Mouse (Mus musculus): ENCODE results near the gene Grm5. TPM values are rescaled to one million over a fixed set of nuclear protein-coding genes. Genes with fewer than 3 reads are reported as not detected.
A peak's percentile ranks its signal among the peaks of the same experiment; 100 is the strongest.

The Grm5 gene
- polyA plus RNA-seq, 1 experiment from 2014 or later: not detected

- TF ChIP-seq CTCF (IDR thresholded peaks at IDR 0.05) (peak; percentile 24), EP300 (IDR thresholded peaks at IDR 0.05) (no peak)
- H3K27me3 ChIP-seq (replicated peaks; ENCODE audit: insufficient read depth, low read length): no peaks in the 10 kb centered on the region
- ATAC-seq (peak; percentile 81), DNase-seq (ENCODE audit: low spot score) (peak; percentile 82)
- no peaks in the 10 kb centered on the region for H3K36me3 ChIP-seq (ENCODE audit: insufficient read depth, low read length)
- H3K4me2 ChIP-seq (replicated peaks; ENCODE audit: low read depth, low read length): no peak overlapping the region
- no peak overlapping the region for H3K27ac ChIP-seq (ENCODE audit: low read length)
- 31% methylated on average over 3 of the region's 3 CpGs for WGBS
- no peaks in the 10 kb centered on the region for H3K4me1 ChIP-seq (ENCODE audit: insufficient read depth, low read depth, low read length)
- H3K9me3 ChIP-seq (ENCODE audit: low read length): no peaks in the 10 kb centered on the region
- no peak overlapping the region for H3K9ac ChIP-seq (replicated peaks; ENCODE audit: low read depth)
- no peak overlapping the region for H3K4me3 ChIP-seq (ENCODE audit: low read depth, low read length)
Measured at GRCm38 (mm10) chr7:88027411-88028132, 443.6 kb downstream of the Grm5 start.

GRCm38 (mm10) chr7:88047366-88047765, 463.4 kb downstream of the Grm5 start:
- DNase-seq (ENCODE audit: low spot score): no peak
- no peak overlapping the region for H3K9ac ChIP-seq (replicated peaks; ENCODE audit: low read depth)

GRCm38 (mm10) chr7:88054224-88054938, 470.4 kb downstream of the Grm5 start:
- TF ChIP-seq EP300 (IDR thresholded peaks at IDR 0.05) (no peak), CTCF (IDR thresholded peaks at IDR 0.05) (no peak)
- Histone ChIP-seq H3K27me3 (replicated peaks; ENCODE audit: insufficient read depth, low read length) (no peaks in the 10 kb centered on the region), H3K27ac (ENCODE audit: low read length) (no peak overlapping the region), H3K4me1 (ENCODE audit: insufficient read depth, low read depth, low read length) (no peaks in the 10 kb centered on the region), H3K9ac (replicated peaks; ENCODE audit: low read depth) (no peak overlapping the region), H3K9me3 (ENCODE audit: low read length) (no peaks in the 10 kb centered on the region), H3K4me3 (ENCODE audit: low read depth, low read length) (no peak overlapping the region), H3K4me2 (replicated peaks; ENCODE audit: low read depth, low read length) (no peak overlapping the region), H3K36me3 (ENCODE audit: insufficient read depth, low read length) (no peaks in the 10 kb centered on the region)
- 53% methylated on average over 1 of the region's 1 CpGs for WGBS
- peak; percentile 39 for DNase-seq (ENCODE audit: low spot score)
- ATAC-seq: no peak

More at GRCm38 (mm10) chr7:88047366-88047765, 463.4 kb downstream of the Grm5 start:
- Histone ChIP-seq H3K27me3 (replicated peaks; ENCODE audit: insufficient read depth, low read length) (no peaks in the 10 kb centered on the region), H3K4me2 (replicated peaks; ENCODE audit: low read depth, low read length) (no peak overlapping the region), H3K36me3 (ENCODE audit: insufficient read depth, low read length) (no peaks in the 10 kb centered on the region), H3K9me3 (ENCODE audit: low read length) (no peaks in the 10 kb centered on the region), H3K4me1 (ENCODE audit: insufficient read depth, low read depth, low read length) (no peaks in the 10 kb centered on the region), H3K4me3 (ENCODE audit: low read depth, low read length) (no peak overlapping the region), H3K27ac (ENCODE audit: low read length) (no peak overlapping the region)
- ATAC-seq: no peak
- TF ChIP-seq EP300 (IDR thresholded peaks at IDR 0.05): no peak
- TF ChIP-seq CTCF (IDR thresholded peaks at IDR 0.05): no peak

- H3K9ac ChIP-seq (replicated peaks; ENCODE audit: low read depth): no peak overlapping the region
- no peak for DNase-seq (ENCODE audit: low spot score)
- H3K36me3 ChIP-seq (ENCODE audit: insufficient read depth, low read length): no peaks in the 10 kb centered on the region
- H3K27me3 ChIP-seq (replicated peaks; ENCODE audit: insufficient read depth, low read length): no peaks in the 10 kb centered on the region
- 30% methylated on average over 2 of the region's 2 CpGs for WGBS
- H3K4me1 ChIP-seq (ENCODE audit: insufficient read depth, low read depth, low read length): no peaks in the 10 kb centered on the region
- H3K9me3 ChIP-seq (ENCODE audit: low read length): no peaks in the 10 kb centered on the region
- no peak for TF ChIP-seq EP300 (IDR thresholded peaks at IDR 0.05)
- TF ChIP-seq CTCF (IDR thresholded peaks at IDR 0.05): no peak
- ATAC-seq: no peak
- H3K27ac ChIP-seq (ENCODE audit: low read length): no peak overlapping the region
- no peak overlapping the region for H3K4me2 ChIP-seq (replicated peaks; ENCODE audit: low read depth, low read length)
- no peak overlapping the region for H3K4me3 ChIP-seq (ENCODE audit: low read depth, low read length)
Measured at GRCm38 (mm10) chr7:88056438-88056837, 472.5 kb downstream of the Grm5 start.

- Histone ChIP-seq H3K36me3 (ENCODE audit: insufficient read depth, low read length) (no peaks in the 10 kb centered on the region), H3K27ac (ENCODE audit: low read length) (no peak overlapping the region), H3K9me3 (ENCODE audit: low read length) (no peaks in the 10 kb centered on the region), H3K4me2 (replicated peaks; ENCODE audit: low read depth, low read length) (no peak overlapping the region), H3K4me1 (ENCODE audit: insufficient read depth, low read depth, low read length) (no peaks in the 10 kb centered on the region), H3K4me3 (ENCODE audit: low read depth, low read length) (no peak overlapping the region), H3K27me3 (replicated peaks; ENCODE audit: insufficient read depth, low read length) (no peaks in the 10 kb centered on the region), H3K9ac (replicated peaks; ENCODE audit: low read depth) (no peak overlapping the region)
- no peak for ATAC-seq
- TF ChIP-seq EP300 (IDR thresholded peaks at IDR 0.05) (no peak), CTCF (IDR thresholded peaks at IDR 0.05) (no peak)
- DNase-seq (ENCODE audit: low spot score): no peak
Measured at GRCm38 (mm10) chr7:88091115-88091514, 507.1 kb downstream of the Grm5 start.

- DNase-seq (ENCODE audit: low spot score) (no peak), ATAC-seq (no peak)
- WGBS: 18% methylated on average over 1 of the region's 1 CpGs
- no peak overlapping the region for H3K9ac ChIP-seq (replicated peaks; ENCODE audit: low read depth)
- no peak overlapping the region for H3K4me3 ChIP-seq (ENCODE audit: low read depth, low read length)
- H3K4me2 ChIP-seq (replicated peaks; ENCODE audit: low read depth, low read length): no peak overlapping the region
- no peaks in the 10 kb centered on the region for H3K27me3 ChIP-seq (replicated peaks; ENCODE audit: insufficient read depth, low read length)
- H3K27ac ChIP-seq (ENCODE audit: low read length): no peak overlapping the region
- H3K36me3 ChIP-seq (ENCODE audit: insufficient read depth, low read length): no peaks in the 10 kb centered on the region
- H3K4me1 ChIP-seq (ENCODE audit: insufficient read depth, low read depth, low read length): no peaks in the 10 kb centered on the region
- no peaks in the 10 kb centered on the region for H3K9me3 ChIP-seq (ENCODE audit: low read length)
- TF ChIP-seq EP300 (IDR thresholded peaks at IDR 0.05) (no peak), CTCF (IDR thresholded peaks at IDR 0.05) (no peak)
Measured at GRCm38 (mm10) chr7:88096536-88097107, 512.7 kb downstream of the Grm5 start.
